Mouse (Mus musculus): ENCODE data around the gene Adgrl2.

- TF ChIP-seq POLR2A (IDR thresholded peaks at IDR 0.05; ENCODE audit: extremely low read depth, insufficient read depth, low read length) (no peak), CTCF (IDR thresholded peaks at IDR 0.05; ENCODE audit: extremely low read depth, insufficient read depth, low read length) (no peak)
Measured at GRCm38 (mm10) chr3:148960751-148961289, 29.5 kb downstream of the Adgrl2 start.

All from cortical plate, adult 2 months (tissue).